Mouse (Mus musculus) lung, adult 2 months (tissue): ENCODE results near the gene Sbno2.

ENCODE experiments used
- CTCF ChIP-seq: fragments of 200-500 bp; IDR thresholded peaks from 2 replicates; pipeline ENCODE4 v1.5.1; 2011; ENCODE audit warnings: mild to moderate bottlenecking, low read length, control low read depth; ENCODE audit not compliant: insufficient read depth
- POLR2A ChIP-seq: fragments of 200-500 bp; IDR thresholded peaks from 2 replicates; pipeline ENCODE4 v1.6.1; 2011; ENCODE audit warnings: low read depth, mild to moderate bottlenecking, control low read depth, low read length, borderline replicate concordance; ENCODE audit errors: extremely low read depth

- TF ChIP-seq CTCF, result no peak
- TF ChIP-seq POLR2A, result no peak
Measured at GRCm38 (mm10) chr10:80017771-80018170, 87.6 kb downstream of the Sbno2 start.
